Mouse (Mus musculus): ENCODE results near the gene Ociad2.
A peak's percentile ranks its signal among the peaks of the same experiment; 100 is the strongest.

Ociad2 gene

GRCm38 (mm10) chr5:73301601-73302307, 39.1 kb downstream of the Ociad2 start:
- DNase-seq, result no peak

- DNase-seq, result no peak
These were observed 44.9 kb downstream of the Ociad2 start for GRCm38 (mm10) chr5:73295916-73296315.

GRCm38 (mm10) chr5:73295016-73295415, 45.8 kb downstream of the Ociad2 start:
- no peak for DNase-seq

GRCm38 (mm10) chr5:73293458-73293827, 47.4 kb downstream of the Ociad2 start:
- no peak for DNase-seq

GRCm38 (mm10) chr5:73292502-73293457, 48.0 kb downstream of the Ociad2 start, which contains the start of gene Ociad1:
Ociad1 (plus strand) TSS chr5:73292784.
- DNase-seq, result peak; percentile 98

- no peak for DNase-seq
These were observed 50.9 kb downstream of the Ociad2 start for GRCm38 (mm10) chr5:73289900-73290299.

- DNase-seq, result no peak
These were observed 54.2 kb downstream of the Ociad2 start for GRCm38 (mm10) chr5:73286603-73287002.

GRCm38 (mm10) chr5:73285470-73285978, 55.3 kb downstream of the Ociad2 start:
- DNase-seq, result no peak

- DNase-seq, result no peak
These were observed 56.8 kb downstream of the Ociad2 start for GRCm38 (mm10) chr5:73284046-73284445.

GRCm38 (mm10) chr5:73280567-73280850, 60.3 kb downstream of the Ociad2 start:
- DNase-seq, result no peak

- no peak for DNase-seq
These were observed 60.9 kb downstream of the Ociad2 start for GRCm38 (mm10) chr5:73279732-73280566.

- no peak for DNase-seq
These were observed 61.6 kb downstream of the Ociad2 start for GRCm38 (mm10) chr5:73279190-73279589.

- no peak for DNase-seq
These were observed 65.9 kb downstream of the Ociad2 start for GRCm38 (mm10) chr5:73274941-73275340.

- DNase-seq, result no peak
These were observed 67.7 kb downstream of the Ociad2 start for GRCm38 (mm10) chr5:73273171-73273570.
